Mouse (Mus musculus) forebrain, embryonic 16.5 days (tissue): ENCODE results near the gene Ndufaf2. TPM values are rescaled to one million over a fixed set of nuclear protein-coding genes. Genes with fewer than 3 reads are reported as not detected.

ENCODE experiments used
- ATAC-seq: fragments of 200-750 bp; cut with Nextera tagmentation; 2 replicates; pipeline ENCODE4 v1.8.0; 2017; ENCODE audit warnings: mild to moderate bottlenecking, moderate library complexity
- H3K27ac ChIP-seq: fragments of 300-500 bp; sonication (generic); 2 replicates; pipeline ENCODE4 v1.5.1; 2014; ENCODE audit warnings: low read length, control low read depth
- H3K27me3 ChIP-seq: fragments of 300-500 bp; sonication (generic); replicated peaks from 2 replicates; pipeline ENCODE4 v1.6.1; 2014; ENCODE audit warnings: low read length; ENCODE audit not compliant: control insufficient read depth, insufficient read depth
- H3K36me3 ChIP-seq: fragments of 300-500 bp; sonication (generic); 2 replicates; pipeline ENCODE4 v1.6.1; 2014; ENCODE audit not compliant: control insufficient read depth, insufficient read depth
- H3K4me1 ChIP-seq: fragments of 300-500 bp; sonication (generic); replicated peaks from 2 replicates; pipeline ENCODE4 v1.6.1; 2014; ENCODE audit warnings: low read length; ENCODE audit not compliant: control insufficient read depth, insufficient read depth
- H3K4me2 ChIP-seq: fragments of 300-500 bp; sonication (generic); 2 replicates; pipeline ENCODE4 v1.6.1; 2014; ENCODE audit warnings: mild to moderate bottlenecking, low read length, control low read depth
- H3K4me3 ChIP-seq: fragments of 300-500 bp; sonication (generic); replicated peaks from 2 replicates; pipeline ENCODE4 v1.5.1; 2014; ENCODE audit warnings: mild to moderate bottlenecking, low read length, control low read depth
- H3K9ac ChIP-seq: fragments of 300-500 bp; sonication (generic); replicated peaks from 2 replicates; pipeline ENCODE4 v1.6.1; 2014; ENCODE audit warnings: low read depth, low read length, control low read depth
- H3K9me3 ChIP-seq: fragments of 300-500 bp; sonication (generic); 2 replicates; pipeline ENCODE4 v1.6.1; 2016; ENCODE audit warnings: low read length; ENCODE audit not compliant: control insufficient read depth
- WGBS: fragments of 180-500 bp; shearing (Covaris S2); extraction: QIAGEN DNeasy Blood & Tissue Kit; methylation state at CpG from one replicate; pipeline ENCODE4 v1.1.7; 2014; 5-methylcytosine and 5-hydroxymethylcytosine counted together
- polyA plus RNA-seq: library from polyadenylated mRNA; unstranded; fragments of >200 nt; fragmentation: Nextera tagmentation; extraction: Ambion mirVana; gene quantifications from 2 replicates; pipeline ENCODE4 v1.2.1, GENCODE M21; 2015

The Ndufaf2 gene
- polyA plus RNA-seq, 1 experiment from 2014 or later: 72.8 TPM

DNA sequence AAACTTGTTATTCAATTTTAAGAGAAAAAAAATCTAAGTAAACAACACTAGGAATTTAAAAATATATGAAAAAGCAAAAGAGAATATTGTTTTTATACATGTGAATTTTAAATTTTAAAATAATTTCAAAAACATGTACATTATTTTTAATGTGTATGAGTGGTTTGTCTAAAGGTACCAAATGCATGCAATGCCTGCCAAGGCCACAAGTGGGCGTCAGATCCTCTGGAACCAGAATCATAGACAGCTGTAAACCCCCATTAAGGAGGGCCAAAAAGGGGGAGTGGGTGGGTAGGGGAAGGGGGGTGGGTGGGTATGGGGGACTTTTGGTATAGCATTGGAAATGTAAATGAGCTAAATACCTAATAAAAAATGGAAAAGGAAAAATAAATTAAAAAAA, 31.3 kb downstream of the Ndufaf2 start:
- H3K4me3 ChIP-seq: no peak overlapping the region
- H3K9ac ChIP-seq: no peak overlapping the region
- peaks cover 20% of the 10 kb centered on the region for H3K4me1 ChIP-seq
- no peak overlapping the region for H3K27ac ChIP-seq
- WGBS: 6% methylated on average over 1 of the region's 1 CpGs
- no peak overlapping the region for H3K4me2 ChIP-seq
- H3K36me3 ChIP-seq: no peaks in the 10 kb centered on the region
- no peak for ATAC-seq
- H3K27me3 ChIP-seq: no peaks in the 10 kb centered on the region
- no peaks in the 10 kb centered on the region for H3K9me3 ChIP-seq

- H3K4me1 ChIP-seq: peaks cover 20% of the 10 kb centered on the region
- ATAC-seq: no peak
- H3K27ac ChIP-seq: no peak overlapping the region
- 90% methylated on average over 2 of the region's 2 CpGs for WGBS
- H3K4me3 ChIP-seq: no peak overlapping the region
- H3K4me2 ChIP-seq: no peak overlapping the region
- no peak overlapping the region for H3K9ac ChIP-seq
- no peaks in the 10 kb centered on the region for H3K36me3 ChIP-seq
- no peaks in the 10 kb centered on the region for H3K27me3 ChIP-seq
- no peaks in the 10 kb centered on the region for H3K9me3 ChIP-seq
These were observed 32.2 kb downstream of the Ndufaf2 start for GRCm38 (mm10) chr13:108126246-108126645.

DNA sequence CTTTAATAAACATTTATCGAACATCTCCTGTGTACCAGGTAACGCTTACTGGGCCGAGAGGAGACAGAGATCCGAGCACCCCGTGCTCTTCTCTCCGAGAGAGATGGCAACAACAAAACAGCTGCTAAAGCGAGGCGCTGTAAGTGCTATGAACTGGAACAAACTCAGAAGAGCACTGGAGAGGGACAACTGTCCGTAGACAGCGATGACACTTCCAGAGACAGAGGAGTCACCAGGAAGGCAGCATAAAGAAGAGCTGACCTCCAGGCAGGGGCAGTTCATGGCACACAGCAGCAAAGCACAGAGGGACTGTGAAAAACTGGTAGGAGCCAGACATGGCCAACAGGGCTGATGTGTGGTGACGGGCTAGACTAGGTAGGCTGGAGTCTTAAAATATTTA, 34.3 kb downstream of the Ndufaf2 start:
- Histone ChIP-seq H3K9me3 (no peaks in the 10 kb centered on the region), H3K36me3 (no peaks in the 10 kb centered on the region), H3K4me1 (peaks cover 14% of the 10 kb centered on the region), H3K27ac (no peak overlapping the region), H3K27me3 (no peaks in the 10 kb centered on the region), H3K4me3 (no peak overlapping the region), H3K9ac (no peak overlapping the region), H3K4me2 (no peak overlapping the region)
- 74% methylated on average over 11 of the region's 11 CpGs for WGBS
- no peak for ATAC-seq

- Histone ChIP-seq H3K9ac (peak overlapping the region; percentile 22; the same call in 1 of the 2 replicates), H3K9me3 (no peaks in the 10 kb centered on the region), H3K36me3 (no peaks in the 10 kb centered on the region), H3K4me1 (peaks cover 11% of the 10 kb centered on the region), H3K27ac (peak overlapping the region; percentile 41), H3K4me2 (peak overlapping the region; percentile 29), H3K27me3 (no peaks in the 10 kb centered on the region), H3K4me3 (0 out of 2 replicates have a peak overlapping the region, but pooled peaks have one; percentile 9)
- WGBS: 14% methylated on average over 15 of the region's 15 CpGs
- peak; percentile 63 for ATAC-seq
These were observed 35.2 kb downstream of the Ndufaf2 start for GRCm38 (mm10) chr13:108123109-108123723.

- no peaks in the 10 kb centered on the region for H3K9me3 ChIP-seq
- 84% methylated on average over 9 of the region's 9 CpGs for WGBS
- no peak overlapping the region for H3K4me2 ChIP-seq
- ATAC-seq: no peak
- H3K4me1 ChIP-seq: peaks cover 13% of the 10 kb centered on the region
- H3K9ac ChIP-seq: no peak overlapping the region
- no peak overlapping the region for H3K4me3 ChIP-seq
- H3K27ac ChIP-seq: no peak overlapping the region
- no peaks in the 10 kb centered on the region for H3K27me3 ChIP-seq
- no peaks in the 10 kb centered on the region for H3K36me3 ChIP-seq
These were observed 38.8 kb downstream of the Ndufaf2 start for GRCm38 (mm10) chr13:108119411-108120310.

DNA sequence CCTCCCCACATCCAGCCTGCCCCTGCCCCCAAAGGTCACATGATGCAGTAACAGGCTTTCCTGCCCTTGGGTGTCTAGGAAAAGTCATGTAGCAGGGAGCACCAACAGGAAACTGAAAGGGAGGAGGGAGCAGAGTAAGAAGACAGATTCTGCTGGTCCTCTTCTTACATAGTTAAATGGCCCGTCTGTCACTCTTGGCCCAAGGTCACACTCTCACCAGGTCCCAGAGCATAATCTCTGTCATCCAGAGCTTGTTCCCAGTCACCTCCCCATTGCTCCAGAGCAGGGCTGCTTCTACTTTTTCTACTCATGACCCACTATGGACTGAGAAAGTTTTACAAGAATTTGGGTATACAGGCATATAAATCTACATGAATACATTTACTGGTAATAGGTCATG, 40.2 kb downstream of the Ndufaf2 start:
- Histone ChIP-seq H3K36me3 (no peaks in the 10 kb centered on the region), H3K9ac (no peak overlapping the region), H3K4me1 (peaks cover 16% of the 10 kb centered on the region), H3K27me3 (no peaks in the 10 kb centered on the region), H3K4me3 (no peak overlapping the region), H3K27ac (no peak overlapping the region), H3K4me2 (no peak overlapping the region), H3K9me3 (no peaks in the 10 kb centered on the region)
- no peak for ATAC-seq
- 86% methylated on average over 1 of the region's 1 CpGs for WGBS

DNA sequence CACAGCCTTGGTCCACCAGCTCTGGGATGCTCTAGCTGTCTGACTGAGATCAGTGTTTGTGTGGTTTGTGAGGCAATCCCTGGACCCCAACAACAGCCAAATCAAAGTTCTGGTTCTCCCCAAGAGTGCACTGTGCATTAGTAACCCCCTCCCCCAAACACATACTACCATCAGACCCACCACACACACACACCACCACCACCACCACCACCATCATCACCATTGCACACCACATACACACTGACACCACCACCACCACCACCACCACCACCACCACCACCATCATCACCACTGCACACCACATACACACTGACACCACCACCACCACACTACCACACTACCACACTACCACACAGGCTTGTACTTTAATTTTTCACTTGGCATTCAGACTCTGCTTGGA, 40.8 kb downstream of the Ndufaf2 start:
- H3K4me3 ChIP-seq: no peak overlapping the region
- H3K9ac ChIP-seq: no peak overlapping the region
- H3K36me3 ChIP-seq: no peaks in the 10 kb centered on the region
- H3K27me3 ChIP-seq: no peaks in the 10 kb centered on the region
- ATAC-seq: no peak
- no peaks in the 10 kb centered on the region for H3K9me3 ChIP-seq
- H3K27ac ChIP-seq: no peak overlapping the region
- H3K4me2 ChIP-seq: no peak overlapping the region
- peaks cover 11% of the 10 kb centered on the region for H3K4me1 ChIP-seq

GRCm38 (mm10) chr13:108114257-108114656, 44.2 kb downstream of the Ndufaf2 start:
- Histone ChIP-seq H3K4me2 (no peak overlapping the region), H3K36me3 (no peaks in the 10 kb centered on the region), H3K27me3 (no peaks in the 10 kb centered on the region), H3K9ac (no peak overlapping the region), H3K4me1 (peaks cover 10% of the 10 kb centered on the region), H3K27ac (no peak overlapping the region), H3K9me3 (no peaks in the 10 kb centered on the region), H3K4me3 (no peak overlapping the region)
- no peak for ATAC-seq
- 38% methylated on average over 3 of the region's 3 CpGs for WGBS

GRCm38 (mm10) chr13:108113536-108113935, 44.9 kb downstream of the Ndufaf2 start:
- WGBS: 67% methylated on average over 5 of the region's 5 CpGs
- ATAC-seq: no peak

More at GRCm38 (mm10) chr13:108113536-108113935, 44.9 kb downstream of the Ndufaf2 start:
- Histone ChIP-seq H3K27me3 (no peaks in the 10 kb centered on the region), H3K4me1 (peaks cover 10% of the 10 kb centered on the region), H3K4me2 (no peak overlapping the region), H3K27ac (no peak overlapping the region), H3K9ac (no peak overlapping the region), H3K4me3 (no peak overlapping the region), H3K9me3 (no peaks in the 10 kb centered on the region), H3K36me3 (no peaks in the 10 kb centered on the region)
